In genomic region chr7:141456739-141457138, GRCm38 (mm10) we compare ENCODE assay signal across 8 mouse cellular contexts. TPM values are rescaled to one million over a fixed set of nuclear protein-coding genes. Genes with fewer than 3 reads are reported as not detected.
DNase-seq lines count a peak whose midpoint lies in the region; ATAC-seq and TF ChIP-seq lines count a peak whose summit lies in the region.

No protein-coding gene starts in this region.

- H3K27me3 ChIP-seq in cerebellum, adult 2 months (ENCODE audit: control insufficient read depth, insufficient read depth, low read length) = no peaks in the 10 kb centered on the region
- no peaks in the 10 kb centered on the region for H3K27me3 ChIP-seq in liver, adult 2 months (ENCODE audit: control insufficient read depth, insufficient read depth, low read length)
- H3K27me3 ChIP-seq in forebrain, postnatal 0 days (ENCODE audit: insufficient read depth, low read length) = peaks cover 13% of the 10 kb centered on the region

- intact Hi-C loops in left cerebral cortex, postnatal 4 days (cut with DNase I) = no loop called here

- H3K36me3 ChIP-seq in liver, adult 2 months (ENCODE audit: control insufficient read depth, insufficient read depth, low read length) = peaks cover 20% of the 10 kb centered on the region; the same call in 1 of the 2 replicates
- peaks cover 23% of the 10 kb centered on the region for H3K36me3 ChIP-seq in forebrain, postnatal 0 days (ENCODE audit: insufficient read depth)

- peak overlapping the region; percentile 91 for H3K27ac ChIP-seq in cerebellum, adult 2 months (ENCODE audit: insufficient read depth, low read length)
- H3K27ac ChIP-seq in liver, adult 2 months (replicated peaks; ENCODE audit: insufficient read depth, low read depth, low read length) = peak overlapping the region; percentile 93
- H3K27ac ChIP-seq in forebrain, postnatal 0 days (ENCODE audit: low read depth, low read length) = no peak overlapping the region

- no peak for TF ChIP-seq CTCF in cerebellum, adult 2 months (IDR thresholded peaks at IDR 0.05; ENCODE audit: borderline replicate concordance, insufficient read depth, low read depth, low read length)
- TF ChIP-seq CTCF in liver, adult 2 months (IDR thresholded peaks at IDR 0.05; ENCODE audit: low read depth, low read length) = no peak
- TF ChIP-seq CTCF in forebrain, postnatal 0 days (IDR thresholded peaks at IDR 0.05; ENCODE audit: low read depth) = no peak

- WGBS in cerebellum, adult 2 months = 62% methylated on average over 6 of the region's 6 CpGs
- 22% methylated on average over 6 of the region's 6 CpGs for WGBS in liver, adult 2 months
- WGBS in forebrain, postnatal 0 days = 89% methylated on average over 6 of the region's 6 CpGs

- H3K4me2 ChIP-seq in forebrain, postnatal 0 days (ENCODE audit: low read depth) = peak overlapping the region; percentile 92; the same call in 1 of the 2 replicates

- H3K9ac ChIP-seq in liver, adult 2 months (ENCODE audit: low read depth, low read length) = peak overlapping the region; percentile 98; the same call in 1 of the 2 replicates
- no peak overlapping the region for H3K9ac ChIP-seq in forebrain, postnatal 0 days

- DNase-seq in cerebellum, adult 2 months = no peak
- DNase-seq in cerebellum, postnatal 4 days (ENCODE audit: low spot score in 2 of 2) = no peak
- peak; percentile 62 for DNase-seq in liver, adult 2 months (ENCODE audit: extremely low read depth, low read depth, low spot score)
- DNase-seq in liver = no peak
- DNase-seq in forebrain, postnatal 0 days = no peak
- DNase-seq in lung, postnatal 36 days = peak; percentile 80
- DNase-seq in frontal cortex, postnatal 14 days (ENCODE audit: low spot score in 2 of 2) = no peak
- no peak for DNase-seq in left cerebral cortex, postnatal 4 days

- no peak for TF ChIP-seq POLR2A in cerebellum, adult 2 months (IDR thresholded peaks at IDR 0.05; ENCODE audit: borderline replicate concordance, insufficient read depth, low read length)
- no peak for TF ChIP-seq POLR2A in liver, adult 2 months (IDR thresholded peaks at IDR 0.05; ENCODE audit: extremely low read depth, insufficient read depth, low read length)

- H3K4me3 ChIP-seq in cerebellum, adult 2 months (replicated peaks; ENCODE audit: insufficient read depth, low read depth, low read length) = peak overlapping the region; percentile 72
- peak overlapping the region; percentile 91; the same call in 1 of the 2 replicates for H3K4me3 ChIP-seq in liver, adult 2 months (ENCODE audit: insufficient read depth, low read depth, low read length)
- H3K4me3 ChIP-seq in forebrain, postnatal 0 days (ENCODE audit: low read depth, low read length) = no peak overlapping the region

- peaks cover 55% of the 10 kb centered on the region for H3K4me1 ChIP-seq in cerebellum, adult 2 months (ENCODE audit: control insufficient read depth, insufficient read depth, low read length)
- peaks cover 18% of the 10 kb centered on the region; the same call in 1 of the 2 replicates for H3K4me1 ChIP-seq in liver, adult 2 months (ENCODE audit: control insufficient read depth, insufficient read depth, low read length)
- H3K4me1 ChIP-seq in forebrain, postnatal 0 days (ENCODE audit: insufficient read depth) = peaks cover 9% of the 10 kb centered on the region

- no peaks in the 10 kb centered on the region for H3K9me3 ChIP-seq in forebrain, postnatal 0 days (ENCODE audit: low read length)

- H3K79me2 ChIP-seq in liver, adult 2 months (ENCODE audit: control insufficient read depth, insufficient read depth, low read length) = peaks cover 8% of the 10 kb centered on the region; the same call in 1 of the 2 replicates

- ATAC-seq in forebrain, postnatal 0 days = no peak

RNA-seq across cellular contexts. Expression of gene Pnpla2, which starts 1.7 kb away (rescaled TPM):
- polyA plus RNA-seq in cerebellum, adult 2 months (2012; rRNA removed) = 46.8 and 51.3 TPM in 2 replicates
- total RNA-seq in liver, adult 2 months (2014; rRNA removed) = 22.6 and 31.7 TPM in 2 replicates
- polyA plus RNA-seq in liver, adult 2 months (2012; rRNA removed) = 83.7 and 84.8 TPM in 2 replicates
- total RNA-seq in forebrain, postnatal 0 days (2014; rRNA removed) = 6.2 and 7.7 TPM in 2 replicates
- 18.3 and 22.4 TPM in 2 replicates for polyA plus RNA-seq in forebrain, postnatal 0 days (2015; fragmentation: Nextera tagmentation; extraction: Ambion mirVana)
- total RNA-seq in left cerebral cortex, postnatal 4 days (2021) = 10 to 100 TPM; 13.9 to 16.0 TPM

RNA-seq across cellular contexts. Expression of gene Cracr2b, which starts 4.2 kb away (rescaled TPM):
- polyA plus RNA-seq in cerebellum, adult 2 months (2012; rRNA removed) = 8.3 and 10.1 TPM in 2 replicates
- 3.7 and 4.3 TPM in 2 replicates for total RNA-seq in liver, adult 2 months (2014; rRNA removed)
- 4.7 and 8.7 TPM in 2 replicates for polyA plus RNA-seq in liver, adult 2 months (2012; rRNA removed)
- 4.5 and 7.2 TPM in 2 replicates for total RNA-seq in forebrain, postnatal 0 days (2014; rRNA removed)
- 5.2 and 6.7 TPM in 2 replicates for polyA plus RNA-seq in forebrain, postnatal 0 days (2015; fragmentation: Nextera tagmentation; extraction: Ambion mirVana)
- total RNA-seq in left cerebral cortex, postnatal 4 days (2021) = 1 to 10 TPM; 4.4 to 4.9 TPM

RNA-seq across cellular contexts. Expression of gene Rplp2, which starts 9.6 kb away (rescaled TPM):
- polyA plus RNA-seq in cerebellum, adult 2 months (2012; rRNA removed) = 481 and 571 TPM in 2 replicates
- 255 and 308 TPM in 2 replicates for total RNA-seq in liver, adult 2 months (2014; rRNA removed)
- polyA plus RNA-seq in liver, adult 2 months (2012; rRNA removed) = 265 and 286 TPM in 2 replicates
- total RNA-seq in forebrain, postnatal 0 days (2014; rRNA removed) = 312 and 427 TPM in 2 replicates
- polyA plus RNA-seq in forebrain, postnatal 0 days (2015; fragmentation: Nextera tagmentation; extraction: Ambion mirVana) = 868 and 1,034 TPM in 2 replicates
- total RNA-seq in left cerebral cortex, postnatal 4 days (2021) = 100 to 1,000 TPM; 894 to 998 TPM

RNA-seq across cellular contexts. Expression of gene Cd151, which starts 10.5 kb away (rescaled TPM):
- 68.7 and 73.9 TPM in 2 replicates for polyA plus RNA-seq in cerebellum, adult 2 months (2012; rRNA removed)
- total RNA-seq in liver, adult 2 months (2014; rRNA removed) = 51.9 and 52.7 TPM in 2 replicates
- 92.8 and 103 TPM in 2 replicates for polyA plus RNA-seq in liver, adult 2 months (2012; rRNA removed)
- 55.8 and 62.4 TPM in 2 replicates for total RNA-seq in forebrain, postnatal 0 days (2014; rRNA removed)
- polyA plus RNA-seq in forebrain, postnatal 0 days (2015; fragmentation: Nextera tagmentation; extraction: Ambion mirVana) = 12.4 and 18.7 TPM in 2 replicates
- total RNA-seq in left cerebral cortex, postnatal 4 days (2021) = 10 to 100 TPM; 46.7 to 50.6 TPM

RNA-seq across cellular contexts. Expression of gene Pidd1, which starts 12.9 kb away (rescaled TPM):
- 3.2 and 4.4 TPM in 2 replicates for polyA plus RNA-seq in cerebellum, adult 2 months (2012; rRNA removed)
- total RNA-seq in liver, adult 2 months (2014; rRNA removed) = 0.37 and 0.94 TPM in 2 replicates
- 3.8 and 4.7 TPM in 2 replicates for polyA plus RNA-seq in liver, adult 2 months (2012; rRNA removed)
- 2.0 and 2.2 TPM in 2 replicates for total RNA-seq in forebrain, postnatal 0 days (2014; rRNA removed)
- 2.3 and 2.4 TPM in 2 replicates for polyA plus RNA-seq in forebrain, postnatal 0 days (2015; fragmentation: Nextera tagmentation; extraction: Ambion mirVana)
- 1 to 10 TPM; 5.5 to 6.6 TPM for total RNA-seq in left cerebral cortex, postnatal 4 days (2021)

Comparison
In these comparisons a context has a peak if more than half of its experiments do, and no peak if none do; other contexts are left out.
1. DNase-seq: peak in liver, adult 2 months (single experiment) and lung, postnatal 36 days (single experiment); none in cerebellum, adult 2 months (0 of 2), cerebellum, postnatal 4 days (0 of 2), liver (single experiment), forebrain, postnatal 0 days (single experiment), frontal cortex, postnatal 14 days (0 of 2) and left cerebral cortex, postnatal 4 days (single experiment).